Mouse (Mus musculus) heart, postnatal 0 days (tissue): ENCODE measurements around the gene Cbfa2t3.

ENCODE experiments used
- CTCF ChIP-seq: IDR thresholded peaks from 2 replicates; pipeline ENCODE4 v1.5.1; 2016; ENCODE audit warnings: antibody characterized with exemption, control low read depth, low read depth
- EP300 ChIP-seq: IDR thresholded peaks from 2 replicates; pipeline ENCODE4 v1.6.1; 2016; ENCODE audit warnings: antibody characterized with exemption, low read depth

- no peak for TF ChIP-seq CTCF
- no peak for TF ChIP-seq EP300
These were observed 12.0 kb downstream of the Cbfa2t3 start for GRCm38 (mm10) chr8:122686879-122687278.
